27 mouse cellular contexts compared by ENCODE assay signal in the genomic region with DNA sequence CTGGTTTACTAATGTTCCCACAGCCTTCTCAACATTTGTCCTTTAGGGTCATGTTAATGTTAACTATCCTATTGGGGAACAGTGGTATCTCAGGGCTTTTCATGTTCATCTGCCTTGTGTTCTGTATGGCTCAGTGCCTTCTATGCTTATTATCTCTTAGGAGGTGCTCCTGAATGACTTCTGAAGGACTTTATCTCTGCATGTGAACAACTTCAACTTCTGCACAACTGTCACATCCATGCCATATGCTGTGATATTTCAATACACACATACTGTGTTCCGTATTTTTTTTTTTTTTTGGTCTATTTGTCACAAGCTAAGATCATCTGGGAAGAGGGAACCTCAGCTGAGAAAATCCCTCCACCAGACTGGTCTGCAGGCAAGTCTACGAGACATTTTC. TPM values are rescaled to one million over a fixed set of nuclear protein-coding genes. Genes with fewer than 3 reads are reported as not detected.
"Had no signal": no experiment of that assay in that cellular context is flagged by ENCODE, and none has a peak within 500 bp of the region (broad histone marks: within the 10 kb centered on the region; RNA-seq: fewer than 3 reads in every experiment).

No protein-coding gene starts in this region.

- H3K9me3 ChIP-seq: embryonic facial prominence, embryonic 10.5 days; embryonic facial prominence, embryonic 12.5 days; embryonic facial prominence, embryonic 15.5 days; forebrain, embryonic 10.5 days; forebrain, embryonic 12.5 days; forebrain, embryonic 13.5 days; forebrain, embryonic 15.5 days had no signal

- DNase-seq: cerebellum, adult 9-10 months; cerebellum, adult 9-11 months; cerebellum, postnatal 10 days; cerebellum, postnatal 14 days; cerebellum, postnatal 25 days; cerebellum, postnatal 36 days; embryo, embryonic 11 days; forebrain, postnatal 0 days; gastrocnemius, adult 2 months; gastrocnemius, postnatal 10 days; gastrocnemius, postnatal 14 days; gastrocnemius, postnatal 25 days; gastrocnemius, postnatal 36 days; heart, adult 11 months; heart, adult 18-20 months; heart, adult 2 months had no signal

- H3K27me3 ChIP-seq: embryonic facial prominence, embryonic 12.5 days; embryonic facial prominence, embryonic 13.5 days; embryonic facial prominence, embryonic 15.5 days; forebrain, embryonic 12.5 days; forebrain, embryonic 13.5 days; forebrain, embryonic 15.5 days had no signal

- H3K4me1 ChIP-seq: embryonic facial prominence, embryonic 10.5 days; embryonic facial prominence, embryonic 12.5 days; embryonic facial prominence, embryonic 13.5 days; embryonic facial prominence, embryonic 15.5 days; forebrain, embryonic 10.5 days; forebrain, embryonic 12.5 days; forebrain, embryonic 13.5 days; forebrain, embryonic 15.5 days had no signal

- H3K36me3 ChIP-seq: embryonic facial prominence, embryonic 10.5 days; embryonic facial prominence, embryonic 12.5 days; embryonic facial prominence, embryonic 13.5 days; embryonic facial prominence, embryonic 15.5 days; forebrain, embryonic 10.5 days; forebrain, embryonic 12.5 days; forebrain, embryonic 15.5 days had no signal

- H3K27ac ChIP-seq: embryonic facial prominence, embryonic 10.5 days; embryonic facial prominence, embryonic 12.5 days; embryonic facial prominence, embryonic 13.5 days; embryonic facial prominence, embryonic 15.5 days; forebrain, embryonic 10.5 days; forebrain, embryonic 12.5 days; forebrain, embryonic 13.5 days; forebrain, embryonic 15.5 days; gastrocnemius, adult 2 months; heart, adult 2 months had no signal

- H3K4me3 ChIP-seq: embryonic facial prominence, embryonic 10.5 days; embryonic facial prominence, embryonic 12.5 days; embryonic facial prominence, embryonic 13.5 days; embryonic facial prominence, embryonic 15.5 days; erythroblast, embryonic 14.5 days; forebrain, embryonic 10.5 days; forebrain, embryonic 12.5 days; forebrain, embryonic 13.5 days; forebrain, embryonic 15.5 days; gastrocnemius, adult 2 months; heart, adult 2 months had no signal

- H3K9ac ChIP-seq: embryonic facial prominence, embryonic 12.5 days; embryonic facial prominence, embryonic 13.5 days; embryonic facial prominence, embryonic 15.5 days; forebrain, embryonic 12.5 days; forebrain, embryonic 13.5 days; forebrain, embryonic 15.5 days; forebrain, postnatal 0 days had no signal

- ATAC-seq: forebrain, embryonic 13.5 days; forebrain, embryonic 14.5 days; forebrain, embryonic 15.5 days; forebrain, embryonic 16.5 days; forebrain, postnatal 0 days had no signal

RNA-seq across cellular contexts. Expression of gene Mfsd4a, which starts 10.6 kb away (rescaled TPM):
- polyA plus RNA-seq: erythroblast, embryonic 14.5 days had no signal
